Mouse (Mus musculus) left cerebral cortex, adult 6 months (tissue): ENCODE results near the gene Ccdc85c. TPM values are rescaled to one million over a fixed set of nuclear protein-coding genes. Genes with fewer than 3 reads are reported as not detected.

Experiments
- long read RNA-seq, 2 experiments: library from polyadenylated mRNA; unstranded; transcript quantifications; one replicate each; pipeline ENCODE4 v2.0.0; 2019 to 2020
- polyA plus RNA-seq: library from polyadenylated mRNA; unstranded; fragments of <200 nt; fragmentation: Nextera tagmentation; gene quantifications from 2 replicates; pipeline ENCODE4 v1.2.3, GENCODE M21; 2021

The Ccdc85c gene
- 26.0 and 41.1 TPM in 2 replicates for polyA plus RNA-seq
- long read RNA-seq, experiment 1, partial matches to known transcripts: 0 of 4 reads
- long read RNA-seq, experiment 1, other reads (novel, unspliced or antisense): 4 of 4 reads
- long read RNA-seq, experiment 2, partial matches to known transcripts: 0 of 184 reads
- long read RNA-seq, experiment 2, other reads (novel, unspliced or antisense): 184 of 184 reads

DNA sequence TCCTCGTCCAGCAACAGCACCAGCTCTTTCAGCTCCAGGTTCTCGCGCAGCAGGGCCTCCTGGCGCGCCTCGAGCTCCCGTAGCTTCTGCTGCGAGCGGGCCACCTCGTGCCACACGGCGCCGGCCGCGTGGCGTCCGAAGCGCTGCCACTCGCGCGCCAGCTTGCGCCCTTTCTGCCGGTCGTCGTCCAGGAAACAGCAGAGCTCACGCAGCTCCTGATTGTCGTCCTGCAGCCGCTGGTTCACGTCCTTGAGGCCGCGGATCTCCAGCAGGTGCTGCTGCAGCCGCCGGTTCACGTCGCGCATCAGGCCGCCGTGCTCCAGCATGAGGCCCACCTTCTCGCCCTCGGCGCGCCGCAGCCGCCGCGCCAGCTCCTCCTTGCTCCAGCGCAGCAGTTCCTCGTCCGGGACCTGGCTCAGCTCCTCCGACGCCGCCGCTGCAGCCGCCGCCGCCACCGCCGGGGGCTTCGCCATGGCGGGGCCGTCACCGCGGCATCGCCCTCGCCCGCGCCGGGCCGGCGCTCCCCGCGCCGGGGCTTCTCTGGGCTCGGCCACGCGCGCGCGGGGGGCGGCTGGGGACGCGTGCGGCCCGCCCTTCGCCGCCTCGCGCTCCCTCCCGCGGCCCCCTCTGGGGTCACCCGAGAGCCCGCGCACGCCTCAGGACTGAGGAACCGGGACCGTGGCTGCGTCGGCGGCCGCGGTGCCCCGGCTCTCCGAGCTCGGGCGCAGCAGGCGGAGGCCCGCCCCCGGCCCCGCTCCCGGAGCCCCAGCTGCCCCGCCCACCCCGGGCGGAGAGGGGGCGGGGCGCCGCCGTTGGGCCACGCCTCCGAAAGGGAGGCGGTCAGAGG, at the start of gene Ccdc85c:
Gene Ccdc85c, minus strand, starts transcription at position 765 of the 847 bp plus-strand sequence.

GRCm38 (mm10) chr12:108305812-108306794, 30.9 kb upstream of the Ccdc85c start, which contains the start of gene Hhipl1:
Hhipl1 (plus strand) TSS chr12:108306270.

DNA sequence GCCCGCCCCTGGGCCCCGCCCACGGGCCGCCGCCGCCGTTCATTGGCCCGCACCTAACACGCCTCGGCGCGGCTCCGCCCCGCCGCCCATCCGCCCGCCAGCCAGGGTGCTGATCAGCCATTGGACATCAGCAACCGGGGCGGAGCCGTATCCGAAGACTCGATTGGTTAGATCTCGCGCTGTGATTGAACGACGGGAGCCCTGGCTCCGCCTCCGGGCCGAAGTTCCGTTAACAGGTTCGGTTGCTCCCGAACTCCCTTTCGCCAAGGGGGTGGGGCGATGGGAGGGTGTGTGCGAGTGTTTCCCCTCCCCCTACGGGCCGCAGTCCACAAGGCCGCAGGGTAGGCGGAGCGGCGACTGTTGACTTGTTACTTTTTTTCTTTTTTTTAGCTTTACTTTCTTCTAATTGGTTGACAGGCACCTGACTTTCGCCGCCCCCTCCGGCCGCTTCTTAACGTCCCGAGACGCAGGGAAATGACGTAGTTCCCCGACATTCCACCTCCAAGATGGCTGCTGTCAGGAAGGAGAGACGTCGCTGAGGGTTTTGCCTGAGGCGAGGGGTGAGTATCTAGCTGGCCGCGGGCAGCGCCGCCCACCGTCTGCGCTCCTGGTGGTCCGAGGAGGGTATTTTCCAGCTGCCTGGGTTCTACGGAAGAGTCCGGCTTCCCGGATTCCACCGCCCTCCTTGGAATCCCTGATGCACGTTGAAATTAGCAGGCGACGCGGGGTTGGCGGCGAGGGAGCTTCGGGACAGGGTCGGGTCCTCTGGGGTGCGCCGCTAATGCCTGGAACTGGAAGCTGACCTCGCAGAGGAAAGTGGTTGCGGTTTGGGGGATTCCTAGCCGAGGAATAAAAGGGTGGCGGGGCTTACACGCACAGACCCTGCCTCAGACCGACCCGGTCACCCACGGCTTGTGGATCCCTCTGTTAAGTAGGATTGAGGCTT, 95.6 kb downstream of the Ccdc85c start, which contains the start of gene Ccnk:
Gene Ccnk, plus strand, starts transcription at position 259 of the 946 bp plus-strand sequence.

DNA sequence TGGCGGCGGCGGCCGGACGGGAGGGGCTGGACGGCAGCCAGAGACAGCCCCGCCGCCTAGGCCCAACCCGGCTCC, 96.1 kb downstream of the Ccdc85c start, which contains the start of gene Setd3:
Gene Setd3, minus strand, starts transcription at position 69 of the 75 bp plus-strand sequence.

Other genes with a start within 250 kb of the Ccdc85c start
- gene Setd3, start 96.1 kb downstream of the Ccdc85c start, polyA plus RNA-seq: 95.0 and 116 TPM in 2 replicates
- gene Ccnk, start 95.8 kb downstream of the Ccdc85c start, polyA plus RNA-seq: 5.4 and 8.9 TPM in 2 replicates
- 1.4 and 2.2 TPM in 2 replicates for gene Hhipl1, start 30.8 kb upstream of the Ccdc85c start, polyA plus RNA-seq
- 122 and 266 TPM in 2 replicates for gene Cyp46a1, start 59.0 kb upstream of the Ccdc85c start, polyA plus RNA-seq
- gene Eml1, start 95.5 kb upstream of the Ccdc85c start, polyA plus RNA-seq: 28.4 and 35.8 TPM in 2 replicates